Mouse (Mus musculus): Measurements from ENCODE around the gene Zfp523. TPM values are rescaled to one million over a fixed set of nuclear protein-coding genes. Genes with fewer than 3 reads are reported as not detected.

Gene Zfp523
- polyA plus RNA-seq, 1 experiment, result 71.9 TPM

- Histone ChIP-seq H3K4me1 (ENCODE audit: control insufficient read depth, insufficient read depth, low read length) (no peaks in the 10 kb centered on the region), H3K4me3 (replicated peaks; ENCODE audit: insufficient read depth, low read depth, low read length) (no peak overlapping the region), H3K27me3 (ENCODE audit: control insufficient read depth, insufficient read depth, low read length) (no peaks in the 10 kb centered on the region), H3K27ac (ENCODE audit: insufficient read depth, low read length) (no peak overlapping the region)
- 66% methylated on average over 8 of the region's 8 CpGs for WGBS
- TF ChIP-seq CTCF (IDR thresholded peaks at IDR 0.05; ENCODE audit: borderline replicate concordance, insufficient read depth, low read depth, low read length), result no peak
- no peak for TF ChIP-seq POLR2A (IDR thresholded peaks at IDR 0.05; ENCODE audit: borderline replicate concordance, insufficient read depth, low read length)
- no peak for DNase-seq
These were observed 28.5 kb downstream of the Zfp523 start for GRCm38 (mm10) chr17:28205443-28205842.

GRCm38 (mm10) chr17:28207092-28207491, 30.2 kb downstream of the Zfp523 start:
- Histone ChIP-seq H3K4me1 (ENCODE audit: control insufficient read depth, insufficient read depth, low read length) (no peaks in the 10 kb centered on the region), H3K4me3 (replicated peaks; ENCODE audit: insufficient read depth, low read depth, low read length) (no peak overlapping the region), H3K27ac (ENCODE audit: insufficient read depth, low read length) (no peak overlapping the region), H3K27me3 (ENCODE audit: control insufficient read depth, insufficient read depth, low read length) (no peaks in the 10 kb centered on the region)
- TF ChIP-seq CTCF (IDR thresholded peaks at IDR 0.05; ENCODE audit: borderline replicate concordance, insufficient read depth, low read depth, low read length) (no peak), POLR2A (IDR thresholded peaks at IDR 0.05; ENCODE audit: borderline replicate concordance, insufficient read depth, low read length) (no peak)
- 63% methylated on average over 8 of the region's 8 CpGs for whole genome bisulfite sequencing
- DNase-seq, result no peak

- H3K4me3 ChIP-seq (replicated peaks; ENCODE audit: insufficient read depth, low read depth, low read length), result no peak within 1 kb of the TSS
- no peaks in the 10 kb centered on the region for H3K4me1 ChIP-seq (ENCODE audit: control insufficient read depth, insufficient read depth, low read length)
- DNase-seq, result peak in 1 of 2 experiments; percentile 35
- no peak within 1 kb of the TSS for H3K27ac ChIP-seq (ENCODE audit: insufficient read depth, low read length)
- WGBS, result 33% methylated on average over 26 of the region's 26 CpGs
- no peaks in the 10 kb centered on the region for H3K27me3 ChIP-seq (ENCODE audit: control insufficient read depth, insufficient read depth, low read length)
- TF ChIP-seq POLR2A (IDR thresholded peaks at IDR 0.05; ENCODE audit: borderline replicate concordance, insufficient read depth, low read length) (no peak), CTCF (IDR thresholded peaks at IDR 0.05; ENCODE audit: borderline replicate concordance, insufficient read depth, low read depth, low read length) (peak; percentile 16; the same call in 1 of the 2 replicates)
These were observed 30.8 kb downstream of the Zfp523 start, which contains the start of gene Def6 for GRCm38 (mm10) chr17:28207591-28208313. TSS of gene Def6 (plus strand) at chr17:28207778.

GRCm38 (mm10) chr17:28208314-28208612, 31.3 kb downstream of the Zfp523 start:
- H3K4me3 ChIP-seq (replicated peaks; ENCODE audit: insufficient read depth, low read depth, low read length), result no peak overlapping the region
- H3K4me1 ChIP-seq (ENCODE audit: control insufficient read depth, insufficient read depth, low read length), result no peaks in the 10 kb centered on the region
- no peaks in the 10 kb centered on the region for H3K27me3 ChIP-seq (ENCODE audit: control insufficient read depth, insufficient read depth, low read length)
- WGBS, result 93% methylated on average over 8 of the region's 8 CpGs
- no peak for DNase-seq
- TF ChIP-seq POLR2A (IDR thresholded peaks at IDR 0.05; ENCODE audit: borderline replicate concordance, insufficient read depth, low read length) (no peak), CTCF (IDR thresholded peaks at IDR 0.05; ENCODE audit: borderline replicate concordance, insufficient read depth, low read depth, low read length) (no peak)
- no peak overlapping the region for H3K27ac ChIP-seq (ENCODE audit: insufficient read depth, low read length)

GRCm38 (mm10) chr17:28209457-28210110, 32.7 kb downstream of the Zfp523 start:
- TF ChIP-seq CTCF (IDR thresholded peaks at IDR 0.05; ENCODE audit: borderline replicate concordance, insufficient read depth, low read depth, low read length), result no peak
- TF ChIP-seq POLR2A (IDR thresholded peaks at IDR 0.05; ENCODE audit: borderline replicate concordance, insufficient read depth, low read length), result no peak
- Histone ChIP-seq H3K27me3 (ENCODE audit: control insufficient read depth, insufficient read depth, low read length) (no peaks in the 10 kb centered on the region), H3K4me1 (ENCODE audit: control insufficient read depth, insufficient read depth, low read length) (no peaks in the 10 kb centered on the region), H3K4me3 (replicated peaks; ENCODE audit: insufficient read depth, low read depth, low read length) (no peak overlapping the region), H3K27ac (ENCODE audit: insufficient read depth, low read length) (no peak overlapping the region)
- WGBS, result 58% methylated on average over 4 of the region's 4 CpGs
- DNase-seq, result no peak

GRCm38 (mm10) chr17:28211921-28212341, 35.0 kb downstream of the Zfp523 start:
- H3K4me1 ChIP-seq (ENCODE audit: control insufficient read depth, insufficient read depth, low read length), result no peaks in the 10 kb centered on the region
- no peaks in the 10 kb centered on the region for H3K27me3 ChIP-seq (ENCODE audit: control insufficient read depth, insufficient read depth, low read length)
- no peak for TF ChIP-seq CTCF (IDR thresholded peaks at IDR 0.05; ENCODE audit: borderline replicate concordance, insufficient read depth, low read depth, low read length)
- no peak for TF ChIP-seq POLR2A (IDR thresholded peaks at IDR 0.05; ENCODE audit: borderline replicate concordance, insufficient read depth, low read length)
- 81% methylated on average over 6 of the region's 6 CpGs for WGBS
- no peak for DNase-seq
- H3K27ac ChIP-seq (ENCODE audit: insufficient read depth, low read length), result no peak overlapping the region
- H3K4me3 ChIP-seq (replicated peaks; ENCODE audit: insufficient read depth, low read depth, low read length), result no peak overlapping the region

GRCm38 (mm10) chr17:28212391-28212790, 35.5 kb downstream of the Zfp523 start:
- TF ChIP-seq CTCF (IDR thresholded peaks at IDR 0.05; ENCODE audit: borderline replicate concordance, insufficient read depth, low read depth, low read length) (no peak), POLR2A (IDR thresholded peaks at IDR 0.05; ENCODE audit: borderline replicate concordance, insufficient read depth, low read length) (no peak)
- no peak for DNase-seq
- Histone ChIP-seq H3K4me1 (ENCODE audit: control insufficient read depth, insufficient read depth, low read length) (no peaks in the 10 kb centered on the region), H3K27ac (ENCODE audit: insufficient read depth, low read length) (no peak overlapping the region), H3K4me3 (replicated peaks; ENCODE audit: insufficient read depth, low read depth, low read length) (no peak overlapping the region), H3K27me3 (ENCODE audit: control insufficient read depth, insufficient read depth, low read length) (no peaks in the 10 kb centered on the region)
- WGBS, result 71% methylated on average over 9 of the region's 9 CpGs

GRCm38 (mm10) chr17:28213236-28213635, 36.3 kb downstream of the Zfp523 start:
- 26% methylated on average over 4 of the region's 4 CpGs for WGBS
- Histone ChIP-seq H3K4me3 (replicated peaks; ENCODE audit: insufficient read depth, low read depth, low read length) (no peak overlapping the region), H3K4me1 (ENCODE audit: control insufficient read depth, insufficient read depth, low read length) (no peaks in the 10 kb centered on the region), H3K27ac (ENCODE audit: insufficient read depth, low read length) (no peak overlapping the region), H3K27me3 (ENCODE audit: control insufficient read depth, insufficient read depth, low read length) (no peaks in the 10 kb centered on the region)
- no peak for DNase-seq
- TF ChIP-seq CTCF (IDR thresholded peaks at IDR 0.05; ENCODE audit: borderline replicate concordance, insufficient read depth, low read depth, low read length) (0 out of 2 replicates have a peak, but pooled peaks have one; percentile 8), POLR2A (IDR thresholded peaks at IDR 0.05; ENCODE audit: borderline replicate concordance, insufficient read depth, low read length) (no peak)

All from cerebellum, adult 2 months (tissue).